Mouse (Mus musculus) ovary, postnatal 36 days (tissue): ENCODE results near the gene BC049352.

Source experiments
- DNase-seq: peaks from one replicate; pipeline ENCODE4 v3.0.0; 2022; ENCODE audit warnings: low spot score, mixed read lengths

Gene BC049352

DNA sequence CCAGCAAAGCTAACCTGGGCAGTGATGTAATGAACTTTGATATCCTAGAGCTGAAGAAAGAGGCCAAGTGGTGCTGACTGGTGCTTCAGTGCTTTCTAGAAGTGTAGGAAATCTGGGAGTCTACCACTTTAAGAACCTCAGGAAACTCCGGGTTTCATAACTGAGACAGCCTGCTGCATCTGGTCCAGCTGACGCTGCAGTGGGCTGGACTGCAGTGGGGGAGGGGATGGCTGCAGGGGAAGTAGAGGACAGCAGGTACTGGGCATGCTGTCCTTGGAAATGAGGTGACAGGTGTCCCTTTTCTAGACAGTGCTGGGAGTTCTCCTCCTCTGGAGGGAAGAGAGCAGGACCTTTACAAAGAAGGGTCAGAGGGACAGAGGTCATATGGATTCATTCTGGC lies at the start of gene BC049352:
TSS of gene BC049352 (plus strand) at position 238 of the 400 bp plus-strand sequence.
- DNase-seq, result no peak

DNA sequence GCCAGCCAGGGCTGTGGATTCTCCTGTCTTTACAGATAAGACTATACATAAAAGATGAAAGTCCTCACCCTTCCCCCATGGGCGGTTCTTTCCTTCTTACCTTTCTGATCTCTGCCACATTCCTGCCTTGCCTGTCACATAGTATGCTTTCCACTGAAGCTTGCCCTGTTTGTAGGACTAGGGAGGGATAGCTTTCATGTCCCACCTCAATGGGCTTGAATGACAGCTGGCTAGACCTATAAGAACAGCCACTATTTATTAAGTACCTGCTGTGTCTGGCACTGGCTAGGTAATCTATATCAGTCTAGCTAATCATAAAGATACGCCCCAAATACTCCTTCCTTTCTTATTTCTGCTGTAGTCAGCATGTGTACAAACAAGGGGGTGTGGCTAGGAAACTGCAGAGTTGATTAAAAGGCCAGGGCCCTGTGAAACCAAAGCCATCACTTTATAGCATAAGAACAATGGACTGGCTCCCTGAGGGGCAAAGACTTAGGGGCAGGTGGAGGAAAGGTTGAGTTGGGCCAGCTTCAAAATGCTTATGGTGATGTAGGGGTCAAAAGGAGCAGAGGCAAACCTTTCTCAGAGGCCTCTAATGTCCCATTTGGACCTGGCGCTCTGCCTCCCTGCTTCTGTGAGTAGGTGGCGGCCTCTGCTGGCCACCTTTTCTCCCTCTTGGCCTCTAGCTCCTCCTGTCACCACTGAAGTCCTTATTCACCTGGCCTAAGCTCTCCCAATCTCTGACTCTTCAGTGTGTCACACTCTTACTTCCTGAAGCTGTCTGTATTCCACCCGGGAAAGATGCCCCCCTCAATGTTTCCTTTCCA lies 48.1 kb upstream of the BC049352 start:
- peak; percentile 49 for DNase-seq

DNA sequence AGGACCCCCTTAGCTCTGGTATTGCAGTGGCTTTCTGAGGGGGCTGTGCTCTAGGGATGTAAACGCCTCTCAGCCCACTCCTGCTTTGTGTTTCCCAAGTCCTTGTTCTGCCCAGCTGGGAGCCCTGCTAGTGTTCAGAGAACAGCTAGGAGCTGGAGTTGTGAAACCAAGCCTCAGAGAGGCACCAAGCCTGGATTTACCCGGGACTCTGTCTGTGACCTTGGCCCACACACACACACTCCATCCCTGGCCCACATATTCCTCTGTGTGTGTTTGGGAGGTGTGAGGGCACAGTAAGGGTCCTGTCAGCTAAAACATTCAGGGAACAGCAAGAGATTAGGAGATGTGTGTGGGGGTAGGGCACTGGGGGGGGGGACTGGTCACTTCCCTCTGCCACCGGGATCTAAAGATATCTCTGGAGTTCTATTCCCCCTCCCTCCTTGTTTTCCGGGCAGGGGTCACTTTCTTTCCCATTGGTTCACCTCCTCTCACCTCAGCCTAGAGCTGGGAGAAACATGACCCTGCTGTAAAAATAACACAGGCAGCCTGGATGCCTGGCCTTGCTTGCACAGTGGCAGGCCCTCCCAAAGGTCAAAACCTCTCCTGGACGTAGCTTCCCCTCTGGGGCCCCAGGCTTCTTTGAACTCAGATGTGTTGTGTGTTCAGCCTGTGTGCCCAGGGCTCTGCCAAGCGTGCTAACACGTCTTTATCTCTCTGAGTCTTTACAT lies 45.2 kb upstream of the BC049352 start:
- no peak for DNase-seq

DNA sequence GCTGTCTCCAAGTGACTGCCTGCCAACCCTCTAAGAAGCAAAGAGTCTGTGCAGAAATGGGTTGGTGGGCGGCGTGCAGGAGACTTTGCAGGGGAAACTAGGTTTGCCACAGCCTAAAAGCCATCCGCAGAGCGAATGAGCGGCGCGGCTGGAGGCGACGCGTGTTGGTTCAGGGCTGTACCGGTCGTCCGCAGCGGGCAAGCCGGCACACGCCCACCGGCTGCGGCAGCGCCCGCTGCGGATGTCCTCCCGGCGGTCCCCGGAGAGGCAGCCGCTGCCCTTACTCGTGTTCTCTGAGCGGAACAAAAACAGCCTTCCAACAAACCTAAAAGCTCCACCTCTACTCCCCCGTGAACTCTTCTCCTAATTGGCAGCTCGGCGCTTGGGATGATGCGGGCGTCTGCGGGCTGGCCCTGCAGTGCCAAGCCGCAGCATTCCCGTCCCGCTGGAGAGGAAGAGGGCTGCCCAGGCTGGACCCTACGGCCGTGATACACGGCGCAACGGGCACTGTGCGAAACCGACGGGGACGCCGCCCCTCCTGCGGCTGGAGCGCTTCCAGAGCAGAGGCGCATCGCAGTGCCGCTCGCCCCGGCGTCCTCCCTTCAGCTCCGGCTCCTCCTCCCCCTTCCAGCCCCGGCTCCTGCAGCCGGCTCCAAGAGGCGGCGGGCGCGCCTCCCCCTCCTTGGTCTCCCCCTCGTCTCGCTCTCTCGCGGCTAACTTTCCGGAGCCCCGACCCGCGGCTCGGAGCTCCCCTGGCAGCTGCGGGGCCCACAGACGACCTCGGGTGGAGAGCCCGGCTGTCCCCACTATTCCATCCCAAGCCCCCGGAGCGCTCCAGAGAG lies 43.4 kb upstream of the BC049352 start, which contains the start of gene Scn4b:
TSS of gene Scn4b (plus strand) at position 205 of the 842 bp plus-strand sequence.
- peak; percentile 55 for DNase-seq

DNA sequence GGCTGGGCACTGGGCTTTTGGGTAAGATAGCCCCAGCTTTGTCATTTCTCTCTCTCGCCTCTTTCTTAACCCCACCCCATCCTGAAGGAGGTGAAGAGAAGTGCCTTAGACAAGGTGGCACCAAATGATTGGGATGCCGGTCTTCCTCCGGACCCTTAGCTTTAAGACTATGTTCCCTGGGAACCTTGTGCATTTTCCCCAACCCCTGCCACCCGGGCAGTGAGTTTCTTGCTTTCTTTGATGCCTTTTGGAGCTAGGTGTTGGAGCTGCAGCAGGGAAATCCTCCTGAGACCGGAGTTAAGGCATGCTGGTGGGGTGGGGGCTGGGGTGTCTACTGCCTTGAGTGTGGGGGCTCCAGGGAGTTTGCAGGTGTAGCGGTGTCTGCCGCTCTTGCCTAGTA lies 42.7 kb upstream of the BC049352 start:
- DNase-seq, result no peak

DNA sequence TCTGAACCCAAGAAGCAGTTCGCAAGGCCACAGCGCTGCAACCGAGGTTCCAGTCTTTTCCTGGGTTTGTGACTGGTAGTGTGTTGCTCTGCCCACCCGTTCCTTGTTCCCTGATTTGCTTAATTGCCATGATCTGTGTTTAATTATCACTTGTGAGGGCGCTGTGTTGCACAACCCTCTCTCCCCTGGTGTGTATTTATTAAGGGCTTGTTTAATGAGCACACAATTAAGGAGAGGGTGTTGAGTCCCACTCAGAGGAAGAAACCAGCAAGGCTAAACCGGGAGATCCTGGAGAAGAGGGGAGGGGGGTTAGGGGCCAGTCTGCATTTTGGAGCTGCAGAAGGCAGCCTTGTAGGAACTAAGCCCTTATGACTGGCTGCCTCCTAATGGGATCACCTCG lies 40.9 kb upstream of the BC049352 start:
- no peak for DNase-seq

DNA sequence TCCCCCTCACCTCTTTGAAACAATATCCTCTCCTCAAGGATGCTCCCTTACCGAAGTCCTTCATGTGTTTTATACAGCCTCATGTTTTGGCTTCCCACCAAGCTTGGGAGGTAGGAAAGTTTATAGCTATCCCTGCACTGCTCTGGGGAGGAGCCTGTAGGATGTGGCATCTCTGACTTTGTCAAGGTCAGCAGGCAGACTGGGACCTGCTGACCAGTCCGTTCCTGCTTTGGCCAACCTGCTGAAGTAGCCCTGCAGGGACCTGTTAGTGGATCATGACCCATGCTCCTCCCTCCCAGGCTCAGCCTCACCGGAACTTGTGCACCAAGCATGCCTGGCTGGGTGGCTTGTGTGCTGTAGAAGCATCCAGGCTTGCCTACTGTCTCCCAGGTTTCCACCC lies 39.1 kb upstream of the BC049352 start:
- no peak for DNase-seq

DNA sequence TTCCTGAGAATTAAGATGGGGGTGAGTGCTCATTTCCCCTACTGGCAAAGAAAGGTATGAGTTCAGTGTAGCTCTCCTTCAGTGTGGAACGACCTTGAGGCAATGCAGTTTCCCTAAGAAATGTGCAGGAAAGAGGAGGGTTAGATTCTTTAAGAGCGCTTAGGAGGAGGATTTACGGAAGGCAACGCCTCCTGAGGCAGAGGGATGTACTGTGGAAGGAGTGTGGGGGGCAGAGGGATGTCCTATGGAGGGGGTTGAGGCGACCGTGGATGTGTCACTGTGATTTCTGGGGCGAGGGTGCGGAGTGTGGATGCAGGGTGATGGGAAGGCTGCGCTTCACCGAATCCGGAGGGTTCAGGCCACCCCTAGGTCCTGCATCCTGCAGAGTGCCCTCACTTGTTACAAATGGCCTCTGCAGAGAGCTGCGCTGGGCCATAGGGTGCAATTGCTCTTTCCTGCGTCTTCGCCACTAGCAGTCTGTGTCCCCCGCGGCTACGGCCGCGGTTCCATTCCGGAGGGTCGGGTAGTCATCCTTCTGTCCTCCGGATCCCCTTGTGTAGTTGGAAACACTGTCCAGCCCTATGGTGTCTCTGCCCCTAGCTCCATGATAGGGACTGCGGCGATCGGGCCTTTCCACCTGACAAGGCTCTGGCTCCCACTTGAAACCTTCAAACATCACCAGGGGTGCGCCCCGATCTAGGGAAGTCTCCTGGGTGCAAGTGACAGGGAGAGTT lies 36.1 kb upstream of the BC049352 start:
- no peak for DNase-seq

DNA sequence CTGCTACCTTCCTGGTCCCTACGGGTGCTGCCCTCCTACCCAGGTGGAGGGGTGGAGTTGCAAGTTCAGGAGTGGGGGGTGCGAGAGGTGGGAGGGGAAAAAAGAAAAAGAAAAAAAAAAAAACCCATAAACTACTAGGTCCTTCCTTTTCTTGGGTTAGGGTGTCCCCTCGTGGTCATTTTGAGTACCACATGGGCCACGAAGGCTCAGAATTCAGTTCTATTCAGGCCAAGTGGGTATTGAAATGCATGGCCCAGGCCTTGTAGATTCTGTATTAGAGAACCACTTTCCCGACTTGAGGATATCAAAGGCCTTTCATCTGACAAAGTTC lies 35.6 kb upstream of the BC049352 start:
- DNase-seq, result peak; percentile 49

DNA sequence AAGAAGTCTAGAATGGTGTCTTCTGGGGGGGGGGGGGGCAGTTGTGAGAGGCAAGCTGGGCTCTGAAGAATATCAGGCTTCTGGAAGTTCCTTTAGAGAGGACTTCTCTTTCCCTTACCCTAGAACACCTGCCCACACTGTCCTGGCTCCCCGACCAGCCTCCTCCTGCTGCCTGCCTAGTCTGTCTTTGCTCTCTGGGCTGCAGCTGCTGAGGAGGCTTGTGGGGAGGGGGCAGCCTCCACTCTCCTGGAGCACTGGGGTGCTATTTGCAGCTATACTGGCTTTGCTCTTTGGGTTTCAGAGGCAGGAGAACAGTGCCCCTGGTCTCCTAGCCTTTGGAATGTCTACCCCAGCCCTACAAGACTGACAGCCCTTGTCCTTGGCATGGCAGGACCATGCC lies 30.9 kb upstream of the BC049352 start:
- DNase-seq, result no peak

DNA sequence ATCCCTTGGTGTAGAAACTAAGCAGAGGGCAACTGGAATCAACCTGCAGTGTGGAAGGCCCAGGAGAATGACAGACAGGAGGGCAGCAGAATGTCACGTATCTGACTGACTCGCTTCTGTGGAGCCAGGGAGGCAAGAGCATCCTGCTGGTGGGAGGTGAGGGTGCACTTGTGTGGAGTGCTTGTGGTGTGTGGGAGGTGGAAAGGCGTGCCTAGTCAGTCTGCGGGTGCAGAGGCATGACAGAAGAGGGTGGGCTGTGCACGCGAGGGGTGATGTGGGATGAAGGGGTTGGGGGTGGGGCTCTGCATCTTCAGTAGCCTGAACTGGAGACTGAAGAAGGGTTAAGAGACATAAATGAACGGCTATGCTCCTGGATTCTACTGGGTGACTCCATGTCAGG lies 28.4 kb upstream of the BC049352 start:
- no peak for DNase-seq

DNA sequence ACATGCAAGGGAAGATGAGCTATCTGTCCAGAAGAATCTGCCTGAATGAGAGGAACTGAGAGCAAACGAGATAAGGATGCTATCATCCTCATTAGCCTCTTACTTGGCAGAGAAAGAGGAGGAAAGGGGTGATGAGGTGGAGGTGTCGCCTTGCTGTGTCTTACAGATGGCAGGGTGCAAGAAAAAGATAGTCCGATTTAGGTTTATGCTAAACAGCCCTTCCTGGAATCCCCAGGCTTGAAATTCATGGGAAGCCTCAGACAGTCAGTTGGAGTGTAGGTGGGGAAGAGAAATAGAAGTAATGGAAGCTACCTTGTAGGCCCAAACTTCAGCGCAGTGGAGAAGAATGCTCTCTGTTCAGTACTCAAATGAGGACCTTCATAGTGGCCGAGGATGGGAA lies 13.9 kb upstream of the BC049352 start:
- DNase-seq, result no peak

DNA sequence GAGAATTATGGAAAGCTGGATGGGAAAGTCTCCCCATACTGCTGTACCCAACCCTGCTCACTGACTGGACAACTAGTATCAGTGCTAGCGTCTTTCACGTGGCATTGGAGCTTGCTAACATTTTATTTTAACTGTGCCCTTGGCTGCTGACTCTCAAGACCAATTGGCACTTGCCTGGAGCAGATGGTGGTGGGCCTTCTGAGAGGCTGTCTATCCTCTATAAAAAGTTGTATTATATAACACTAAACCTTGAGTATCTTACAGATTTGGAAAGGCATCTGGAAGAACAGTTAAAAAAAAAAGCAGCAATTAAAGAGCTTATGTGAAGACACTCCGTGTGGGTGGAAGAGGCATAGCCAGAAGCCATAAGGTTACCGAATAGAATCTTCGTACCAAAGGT lies 11.7 kb upstream of the BC049352 start:
- no peak for DNase-seq

DNA sequence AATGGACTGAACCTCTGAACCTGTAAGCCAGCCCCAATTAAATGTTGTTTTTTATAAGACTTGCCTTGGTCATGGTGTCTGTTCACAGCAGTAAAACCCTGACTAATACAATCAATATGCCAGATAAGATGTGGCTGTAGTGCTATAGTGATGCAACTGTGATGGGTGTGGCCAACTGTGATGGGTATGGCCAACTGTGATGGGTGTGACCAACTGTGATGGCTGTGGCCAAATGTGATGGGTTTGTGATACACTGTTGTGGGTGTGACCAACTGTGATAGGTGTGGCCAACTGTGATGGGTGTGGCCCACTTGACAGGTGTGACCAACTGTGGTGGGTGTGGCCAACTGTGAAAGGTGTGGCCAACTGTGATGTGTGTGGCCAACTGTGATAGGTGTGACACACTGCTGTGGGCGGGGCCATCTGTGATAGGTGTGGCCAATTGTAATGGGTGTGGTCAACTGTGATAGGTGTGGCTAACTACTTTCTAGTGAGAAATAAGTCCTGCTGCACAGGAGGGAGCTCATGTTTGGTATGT lies 10.7 kb upstream of the BC049352 start:
- no peak for DNase-seq

DNA sequence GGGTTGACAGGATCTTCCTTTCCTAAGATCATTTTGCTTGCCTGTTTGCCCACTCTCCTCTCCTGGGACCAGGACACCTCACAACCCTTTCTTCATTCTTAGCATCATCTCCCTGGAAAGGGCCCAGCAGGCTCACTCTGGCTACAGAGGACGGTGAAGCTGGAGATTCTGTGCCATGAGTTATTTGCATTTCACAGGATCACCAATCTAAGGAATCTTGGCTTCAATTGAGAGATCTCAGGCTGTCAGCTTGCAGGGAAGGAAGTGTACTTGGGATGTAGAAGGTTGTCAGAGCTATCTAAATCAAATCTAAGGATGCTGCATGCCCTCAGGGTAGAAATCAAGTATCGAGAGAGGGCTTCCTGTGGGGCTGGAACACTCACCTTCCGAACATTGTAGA lies 8.3 kb upstream of the BC049352 start:
- no peak for DNase-seq

DNA sequence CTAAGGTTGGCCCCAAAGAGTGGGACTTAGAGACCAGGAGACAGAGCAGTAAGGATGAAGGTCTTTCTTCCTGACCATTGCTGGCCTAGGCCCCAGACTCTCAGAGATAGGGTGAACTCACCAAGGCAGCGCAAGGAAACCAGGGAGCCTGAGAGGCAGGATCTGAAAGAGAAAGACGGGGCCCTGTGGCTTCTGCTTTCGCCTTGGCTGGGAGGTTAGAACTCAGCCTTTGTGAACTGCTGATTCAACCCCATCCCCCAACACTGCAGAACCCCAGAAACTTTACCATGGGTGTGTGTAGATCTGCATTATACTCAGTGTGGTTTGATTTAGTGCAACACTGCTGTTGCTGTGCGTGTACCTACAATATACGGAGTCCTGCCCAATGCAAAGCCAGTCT lies 2.5 kb upstream of the BC049352 start:
- no peak for DNase-seq

DNA sequence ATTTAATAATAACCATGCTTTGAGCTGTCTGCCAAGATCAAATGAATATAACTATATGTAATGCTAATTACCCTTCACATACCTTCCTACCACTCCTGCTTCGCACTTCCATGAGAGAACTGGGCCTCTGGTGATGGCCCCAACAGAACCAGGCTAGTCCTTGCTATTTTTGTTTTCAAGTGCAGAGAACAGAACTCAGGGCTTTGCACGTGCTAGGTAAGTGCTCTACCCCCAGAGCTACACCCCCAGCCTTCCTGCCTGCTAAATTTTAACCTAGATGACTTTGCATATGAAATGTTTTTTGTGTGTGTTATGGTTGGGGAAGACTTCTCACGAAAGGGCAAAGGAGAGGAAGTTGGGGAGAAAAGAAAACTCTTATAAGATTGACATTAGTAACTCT lies 714 bp downstream of the BC049352 start:
- no peak for DNase-seq

DNA sequence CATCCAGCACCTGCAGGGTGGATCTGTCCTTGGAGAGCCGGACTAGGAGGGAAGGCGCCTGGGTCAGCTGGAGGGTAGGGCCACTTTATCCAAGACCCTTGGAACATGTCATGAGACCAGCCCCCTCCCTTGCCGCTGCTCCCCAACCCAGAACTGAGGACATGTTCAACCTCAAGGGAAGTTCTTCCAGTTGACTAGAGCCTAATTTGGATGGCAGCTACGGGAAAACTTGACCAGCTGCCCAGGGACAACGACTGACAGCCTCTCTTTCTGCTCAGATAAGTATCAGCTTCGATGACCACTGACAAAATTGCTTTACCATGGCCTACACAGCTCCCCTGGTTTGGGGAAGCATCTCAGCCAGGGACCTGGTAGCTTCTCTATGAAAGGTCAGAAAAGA lies 1.5 kb downstream of the BC049352 start:
- DNase-seq, result no peak

DNA sequence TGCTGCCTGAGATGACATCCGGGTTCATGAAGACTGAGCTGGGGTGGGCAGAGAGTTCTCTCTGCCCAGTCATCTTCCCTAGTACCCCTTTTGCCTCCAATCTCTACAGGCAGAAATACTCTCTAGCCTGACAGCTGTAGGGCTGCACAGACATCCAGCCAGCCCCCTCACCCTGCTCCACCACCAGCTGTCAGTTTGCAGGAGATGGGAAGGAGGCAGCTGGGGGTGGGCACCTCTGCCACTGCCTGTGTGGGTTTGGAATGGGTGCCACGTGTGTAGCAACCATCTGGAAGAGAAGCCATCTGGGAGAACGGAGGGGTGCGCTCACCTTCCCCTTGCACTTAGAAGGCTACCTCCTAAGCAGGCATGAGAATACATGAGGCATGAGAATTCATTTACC lies 3.4 kb downstream of the BC049352 start:
- no peak for DNase-seq

DNA sequence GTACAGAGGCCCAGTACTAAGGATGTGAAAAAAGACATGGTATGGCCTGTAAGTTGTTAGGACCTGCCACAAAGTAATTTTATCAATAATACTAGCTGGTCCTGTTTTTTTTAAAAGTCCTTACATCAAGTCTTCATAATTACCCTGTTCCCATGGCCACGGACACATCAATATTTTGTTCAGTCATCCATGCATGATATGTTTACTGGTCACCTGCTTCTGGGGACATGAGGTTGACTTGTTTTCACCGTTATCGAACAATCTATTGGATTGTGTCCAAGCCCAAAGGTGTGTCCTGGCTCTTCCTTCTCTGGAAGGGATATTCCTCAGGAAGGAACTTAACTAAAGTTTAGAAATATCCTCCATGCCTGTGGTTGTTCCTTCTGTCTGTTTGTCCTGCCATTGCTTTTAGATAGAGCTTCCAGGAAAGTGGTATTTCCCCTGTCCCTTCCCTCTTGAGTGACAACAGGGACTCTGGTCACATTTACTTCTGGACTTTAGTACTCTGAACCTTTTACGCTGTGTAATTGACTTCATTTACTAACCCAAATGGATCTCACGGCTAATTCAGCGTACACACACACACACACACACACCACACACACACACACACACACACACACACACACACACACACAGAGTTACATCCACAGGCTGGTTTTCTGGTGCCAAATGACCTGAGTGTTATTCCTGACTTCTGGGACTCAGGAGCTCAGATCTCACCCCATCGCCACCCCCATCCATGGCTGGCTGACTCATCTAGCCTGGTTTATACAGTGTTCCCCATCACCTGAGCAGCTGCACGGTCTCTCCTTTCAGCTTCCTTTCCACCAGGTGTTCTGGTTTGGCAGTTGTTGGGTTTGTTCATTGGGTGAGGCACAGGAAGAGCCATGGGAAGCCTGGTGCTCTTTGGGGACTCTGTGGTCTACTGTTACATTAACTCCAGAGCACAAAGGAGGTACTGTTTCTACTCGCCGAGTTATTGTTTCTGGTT lies 7.1 kb downstream of the BC049352 start:
- no peak for DNase-seq
